Mouse (Mus musculus) right cerebral cortex, adult 2 months (tissue): Measurements from ENCODE around the gene Gm49325.
A peak's percentile ranks its signal among the peaks of the same experiment; 100 is the strongest.
"Not testable (repeated sequence)": the region's sequence is repeated elsewhere in the genome, so short reads cannot be mapped to it uniquely, and the experiment has no call there.

Source experiments
- DNase-seq, 2 experiments: peaks; one replicate each; pipeline ENCODE4 v3.0.0; 2021 to 2022; ENCODE audit warnings: low spot score in 2 of 2

Gm49325 gene

GRCm38 (mm10) chr10:77682994-77683393 is 77.0 kb downstream of the Gm49325 start:
- peak; percentile 23 to 27 for DNase-seq

GRCm38 (mm10) chr10:77684181-77684580 is 78.2 kb downstream of the Gm49325 start:
- no peak for DNase-seq

GRCm38 (mm10) chr10:77685895-77686664 is 80.1 kb downstream of the Gm49325 start, which contains the start of gene Tspear:
Gene Tspear, plus strand, starts transcription at chr10:77686569.
- DNase-seq: no peak

DNA sequence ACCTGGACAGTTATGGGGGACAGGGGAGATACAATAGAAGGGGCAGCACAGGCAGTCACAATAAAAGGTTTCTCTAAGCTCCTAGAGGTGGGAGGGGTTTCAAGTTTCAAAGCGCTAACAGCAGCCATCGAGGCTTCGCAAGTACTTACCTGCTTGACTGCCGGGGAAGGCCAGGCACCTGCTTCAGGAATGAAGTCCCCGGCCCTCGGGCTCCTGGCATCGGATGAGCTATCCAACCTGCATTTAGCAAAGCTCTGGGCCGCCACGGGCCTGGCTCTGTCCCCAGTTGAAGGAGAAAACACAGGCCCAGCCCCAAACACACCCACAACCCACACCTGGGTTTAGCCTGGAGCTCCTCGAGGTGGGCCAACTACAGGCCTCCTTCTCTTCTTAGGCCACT is 81.0 kb downstream of the Gm49325 start:
- no peak for DNase-seq

DNA sequence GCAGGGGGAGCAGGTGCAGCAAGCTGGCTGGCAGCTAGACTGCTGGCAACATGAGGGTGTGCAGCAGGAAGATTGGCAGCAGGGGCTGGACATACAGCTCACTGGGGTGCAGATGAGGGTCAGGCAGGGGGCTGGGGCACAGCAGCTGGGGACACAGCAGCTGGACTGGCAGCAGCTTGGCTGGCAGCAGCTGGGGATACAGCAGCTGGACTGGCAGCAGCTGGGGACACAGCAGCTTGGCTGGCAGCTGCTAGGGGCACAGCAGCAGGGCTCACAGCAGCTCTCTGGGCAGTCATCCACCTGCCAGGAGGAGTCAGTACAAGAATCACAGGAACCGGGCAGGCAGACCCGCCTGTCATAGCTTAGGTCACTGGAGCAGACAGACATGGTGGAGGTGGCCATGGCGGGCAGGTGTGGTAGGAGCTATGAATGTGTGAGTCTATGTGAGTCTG is 84.4 kb downstream of the Gm49325 start, which contains the start of gene Gm19402:
TSS of gene Gm19402 (minus strand) at position 402 of the 452 bp plus-strand sequence.
- not testable (repeated sequence) for DNase-seq
